Mouse (Mus musculus) cerebellum, postnatal 14 days (tissue): Measurements from ENCODE around the gene Serinc3.
A peak's percentile ranks its signal among the peaks of the same experiment; 100 is the strongest.
"Not testable (repeated sequence)": the region's sequence is repeated elsewhere in the genome, so short reads cannot be mapped to it uniquely, and the experiment has no call there.

Experiments used
- DNase-seq, 2 experiments: peaks; one replicate each; pipeline ENCODE4 v3.0.0; 2021; ENCODE audit warnings: mixed read lengths in 2 of 2

Gene Serinc3

GRCm38 (mm10) chr2:163644575-163645385 is at the start of gene Serinc3:
TSS of gene Serinc3 (minus strand) at chr2:163645131.
- DNase-seq = peak; percentile 99

- DNase-seq = peak; percentile 39 to 51
These were observed 48.9 kb upstream of the Serinc3 start for GRCm38 (mm10) chr2:163693716-163694314.

- DNase-seq = no peak
These were observed 48.1 kb upstream of the Serinc3 start for GRCm38 (mm10) chr2:163692873-163693612.

GRCm38 (mm10) chr2:163691846-163692605 is 47.1 kb upstream of the Serinc3 start:
- no peak for DNase-seq

- DNase-seq = peak in 1 of 2 experiments; percentile 22
These were observed 45.7 kb upstream of the Serinc3 start for GRCm38 (mm10) chr2:163690409-163691304.

GRCm38 (mm10) chr2:163689771-163690170 is 44.8 kb upstream of the Serinc3 start:
- DNase-seq = no peak

GRCm38 (mm10) chr2:163688377-163688776 is 43.4 kb upstream of the Serinc3 start:
- not testable (repeated sequence) for DNase-seq

- DNase-seq = no peak
These were observed 42.0 kb upstream of the Serinc3 start for GRCm38 (mm10) chr2:163686886-163687285.

- no peak for DNase-seq
These were observed 41.3 kb upstream of the Serinc3 start for GRCm38 (mm10) chr2:163686233-163686632.

GRCm38 (mm10) chr2:163685761-163686200 is 40.9 kb upstream of the Serinc3 start:
- DNase-seq = peak; percentile 41 to 59

GRCm38 (mm10) chr2:163685287-163685686 is 40.4 kb upstream of the Serinc3 start:
- DNase-seq = no peak

GRCm38 (mm10) chr2:163682344-163682743 is 37.4 kb upstream of the Serinc3 start:
- no peak for DNase-seq

- DNase-seq = no peak
These were observed 31.8 kb upstream of the Serinc3 start for GRCm38 (mm10) chr2:163676745-163677144.

GRCm38 (mm10) chr2:163676321-163676720 is 31.4 kb upstream of the Serinc3 start:
- no peak for DNase-seq

GRCm38 (mm10) chr2:163675662-163676061 is 30.7 kb upstream of the Serinc3 start:
- DNase-seq = no peak

- peak; percentile 30 to 54 for DNase-seq
These were observed 30.3 kb upstream of the Serinc3 start for GRCm38 (mm10) chr2:163675144-163675619.

- no peak for DNase-seq
These were observed 29.5 kb upstream of the Serinc3 start for GRCm38 (mm10) chr2:163674397-163674796.

- DNase-seq = no peak
These were observed 26.1 kb upstream of the Serinc3 start for GRCm38 (mm10) chr2:163670872-163671594.

GRCm38 (mm10) chr2:163667045-163667444 is 22.1 kb upstream of the Serinc3 start:
- no peak for DNase-seq

GRCm38 (mm10) chr2:163663930-163664329 is 19.0 kb upstream of the Serinc3 start:
- no peak for DNase-seq
